In genomic region chr8:54596051-54596450, GRCm38 (mm10) we compare ENCODE assay signal across 26 mouse cellular contexts. TPM values are rescaled to one million over a fixed set of nuclear protein-coding genes. Genes with fewer than 3 reads are reported as not detected.
DNase-seq lines count a peak whose midpoint lies in the region; ATAC-seq and TF ChIP-seq lines count a peak whose summit lies in the region.
"Had no signal": no experiment of that assay in that cellular context is flagged by ENCODE, and none has a peak within 500 bp of the region (broad histone marks: within the 10 kb centered on the region; RNA-seq: fewer than 3 reads in every experiment).

No protein-coding gene starts in this region.

- peaks cover 19% of the 10 kb centered on the region for H3K4me1 ChIP-seq in forebrain, embryonic 16.5 days (replicated peaks; ENCODE audit: control insufficient read depth, insufficient read depth, low read length)
- peaks cover 15% of the 10 kb centered on the region for H3K4me1 ChIP-seq in forebrain, embryonic 10.5 days
- H3K4me1 ChIP-seq in midbrain, embryonic 14.5 days (ENCODE audit: control insufficient read depth, insufficient read depth, low read length) = peaks cover 8% of the 10 kb centered on the region
- H3K4me1 ChIP-seq in midbrain, embryonic 13.5 days (replicated peaks) = peaks cover 19% of the 10 kb centered on the region
- H3K4me1 ChIP-seq in neural tube, embryonic 14.5 days (ENCODE audit: control insufficient read depth, insufficient read depth, low read length) = peaks cover 5% of the 10 kb centered on the region; the same call in 1 of the 2 replicates
- H3K4me1 ChIP-seq in kidney, adult 2 months (ENCODE audit: control insufficient read depth, insufficient read depth, low read length) = no peaks in the 10 kb centered on the region

- no peak overlapping the region for H3K4me2 ChIP-seq in forebrain, embryonic 16.5 days (ENCODE audit: low read length)
- no peak overlapping the region for H3K4me2 ChIP-seq in midbrain, embryonic 14.5 days (ENCODE audit: low read length)
- H3K4me2 ChIP-seq in midbrain, embryonic 13.5 days (replicated peaks) = no peak overlapping the region
- no peak overlapping the region for H3K4me2 ChIP-seq in neural tube, embryonic 14.5 days (ENCODE audit: low read depth, low read length)
- H3K4me2 ChIP-seq: embryonic facial prominence, embryonic 15.5 days; hindbrain, embryonic 14.5 days had no signal

- no peaks in the 10 kb centered on the region for H3K36me3 ChIP-seq in forebrain, embryonic 16.5 days (ENCODE audit: control insufficient read depth, insufficient read depth)
- H3K36me3 ChIP-seq in forebrain, embryonic 10.5 days (replicated peaks) = no peaks in the 10 kb centered on the region
- no peaks in the 10 kb centered on the region for H3K36me3 ChIP-seq in midbrain, embryonic 14.5 days (ENCODE audit: control insufficient read depth, insufficient read depth, low read length)
- H3K36me3 ChIP-seq in midbrain, embryonic 13.5 days = no peaks in the 10 kb centered on the region
- H3K36me3 ChIP-seq in neural tube, embryonic 14.5 days (ENCODE audit: control insufficient read depth, insufficient read depth, low read length) = no peaks in the 10 kb centered on the region
- no peaks in the 10 kb centered on the region for H3K36me3 ChIP-seq in kidney, adult 2 months (ENCODE audit: control insufficient read depth, insufficient read depth, low read length)
- H3K36me3 ChIP-seq: embryonic facial prominence, embryonic 15.5 days; heart, embryonic 10.5 days had no signal

- no peak overlapping the region for H3K27ac ChIP-seq in forebrain, embryonic 16.5 days (ENCODE audit: low read length)
- no peak overlapping the region for H3K27ac ChIP-seq in forebrain, embryonic 10.5 days
- H3K27ac ChIP-seq in midbrain, embryonic 14.5 days (replicated peaks; ENCODE audit: low read depth, low read length) = no peak overlapping the region
- no peak overlapping the region for H3K27ac ChIP-seq in midbrain, embryonic 13.5 days
- H3K27ac ChIP-seq in neural tube, embryonic 14.5 days (ENCODE audit: low read depth, low read length) = no peak overlapping the region
- no peak overlapping the region for H3K27ac ChIP-seq in kidney, adult 2 months (ENCODE audit: insufficient read depth, low read depth, low read length)
- H3K27ac ChIP-seq: embryonic facial prominence, embryonic 15.5 days; heart, embryonic 10.5 days; hindbrain, embryonic 14.5 days had no signal

- no peak overlapping the region for H3K4me3 ChIP-seq in forebrain, embryonic 16.5 days (replicated peaks; ENCODE audit: low read length)
- no peak overlapping the region for H3K4me3 ChIP-seq in forebrain, embryonic 10.5 days
- H3K4me3 ChIP-seq in midbrain, embryonic 14.5 days (replicated peaks; ENCODE audit: low read depth, low read length) = no peak overlapping the region
- H3K4me3 ChIP-seq in midbrain, embryonic 13.5 days (replicated peaks) = no peak overlapping the region
- no peak overlapping the region for H3K4me3 ChIP-seq in neural tube, embryonic 14.5 days (ENCODE audit: low read depth, low read length)
- no peak overlapping the region for H3K4me3 ChIP-seq in kidney, adult 2 months (ENCODE audit: insufficient read depth, low read depth, low read length)
- H3K4me3 ChIP-seq: embryonic facial prominence, embryonic 15.5 days; erythroblast, embryonic 14.5 days; heart, embryonic 10.5 days had no signal

- ATAC-seq in forebrain, embryonic 16.5 days = peak; percentile 30; the same call in 1 of the 2 replicates
- no peak for ATAC-seq in midbrain, embryonic 14.5 days (ENCODE audit: low FRiP score, low TSS enrichment)
- no peak for ATAC-seq in midbrain, embryonic 13.5 days
- ATAC-seq in neural tube, embryonic 14.5 days (ENCODE audit: low read depth) = peak; percentile 39; the same call in 1 of the 2 replicates
- ATAC-seq: inflammation-experienced regulatory T-cells, adult 6 months; intestine, postnatal 0 days; Patski had no signal

- no peaks in the 10 kb centered on the region for H3K9me3 ChIP-seq in forebrain, embryonic 16.5 days (ENCODE audit: control insufficient read depth, low read length)
- H3K9me3 ChIP-seq in forebrain, embryonic 10.5 days = no peaks in the 10 kb centered on the region
- no peaks in the 10 kb centered on the region for H3K9me3 ChIP-seq in midbrain, embryonic 14.5 days (ENCODE audit: control insufficient read depth, low read length)
- H3K9me3 ChIP-seq in midbrain, embryonic 13.5 days = no peaks in the 10 kb centered on the region
- H3K9me3 ChIP-seq in neural tube, embryonic 14.5 days (ENCODE audit: control insufficient read depth, low read length) = no peaks in the 10 kb centered on the region
- H3K9me3 ChIP-seq: embryonic facial prominence, embryonic 15.5 days; heart, embryonic 10.5 days had no signal

- DNase-seq in forebrain, embryonic 10.5 days (ENCODE audit: extremely low spot score, low spot score) = no peak
- peak; percentile 32 for DNase-seq in midbrain, embryonic 14.5 days
- DNase-seq in ZHBTc4 (ENCODE audit: low read depth, low spot score) = peak; percentile 7
- DNase-seq in kidney, adult 2 months = no peak
- DNase-seq: adrenal gland, adult 8-10 months; adrenal gland, postnatal 36 days; cerebellum, adult 18-20 months; cerebellum, adult 9-11 months; cerebellum, postnatal 36 days; gastrocnemius, postnatal 10 days; heart, adult 18-20 months; heart, postnatal 10 days; heart, postnatal 4 days had no signal

- no peak for TF ChIP-seq CTCF in kidney, adult 2 months (conservative IDR thresholded peaks at IDR 0.05; ENCODE audit: insufficient read depth, insufficient read length, low read depth, low read length)

- no peak for TF ChIP-seq POLR2A in kidney, adult 2 months (IDR thresholded peaks at IDR 0.05; ENCODE audit: low read depth, low read length)

- H3K9ac ChIP-seq in forebrain, embryonic 16.5 days (replicated peaks; ENCODE audit: low read depth, low read length) = no peak overlapping the region
- no peak overlapping the region for H3K9ac ChIP-seq in midbrain, embryonic 14.5 days (replicated peaks; ENCODE audit: low read length)
- no peak overlapping the region for H3K9ac ChIP-seq in midbrain, embryonic 13.5 days (replicated peaks)
- H3K9ac ChIP-seq in neural tube, embryonic 14.5 days (replicated peaks; ENCODE audit: low read depth, low read length) = no peak overlapping the region
- H3K9ac ChIP-seq: embryonic facial prominence, embryonic 15.5 days; hindbrain, embryonic 14.5 days had no signal

- 26% methylated on average over 2 of the region's 2 CpGs for WGBS in forebrain, embryonic 16.5 days
- WGBS in forebrain, embryonic 10.5 days = 78% methylated on average over 2 of the region's 2 CpGs
- 32% methylated on average over 2 of the region's 2 CpGs for WGBS in midbrain, embryonic 14.5 days
- 52% methylated on average over 2 of the region's 2 CpGs for WGBS in midbrain, embryonic 13.5 days
- 37% methylated on average over 2 of the region's 2 CpGs for WGBS in neural tube, embryonic 14.5 days
- 70% methylated on average over 2 of the region's 2 CpGs for WGBS in kidney, adult 2 months

- H3K27me3 ChIP-seq in forebrain, embryonic 16.5 days (replicated peaks; ENCODE audit: control insufficient read depth, insufficient read depth, low read length) = no peaks in the 10 kb centered on the region
- no peaks in the 10 kb centered on the region for H3K27me3 ChIP-seq in forebrain, embryonic 10.5 days (ENCODE audit: poor library complexity, severe bottlenecking)
- H3K27me3 ChIP-seq in midbrain, embryonic 14.5 days (ENCODE audit: control insufficient read depth, insufficient read depth, low read length) = no peaks in the 10 kb centered on the region
- no peaks in the 10 kb centered on the region for H3K27me3 ChIP-seq in midbrain, embryonic 13.5 days
- H3K27me3 ChIP-seq in neural tube, embryonic 14.5 days (ENCODE audit: control insufficient read depth, insufficient read depth, low read length) = no peaks in the 10 kb centered on the region
- no peaks in the 10 kb centered on the region for H3K27me3 ChIP-seq in kidney, adult 2 months (replicated peaks; ENCODE audit: control insufficient read depth, insufficient read depth, low read length)
- H3K27me3 ChIP-seq: CH12.LX; embryonic facial prominence, embryonic 15.5 days; Patski had no signal

RNA-seq across cellular contexts. Expression of gene Spata4, which starts 4.5 kb away (rescaled TPM):
- polyA plus RNA-seq in forebrain, embryonic 16.5 days (2015; fragmentation: Nextera tagmentation; extraction: Ambion mirVana) = 0.20 TPM in 1 of 2 replicates, not detected in the other
- polyA plus RNA-seq in forebrain, embryonic 10.5 days (2016; fragmentation: Nextera tagmentation; extraction: Ambion mirVana) = not detected in 2 replicates
- 0.22 TPM in 1 of 2 replicates, not detected in the other for polyA plus RNA-seq in midbrain, embryonic 14.5 days (2014; fragmentation: Nextera tagmentation; extraction: Ambion mirVana)
- 0.30 and 0.32 TPM in 2 replicates for polyA plus RNA-seq in midbrain, embryonic 13.5 days (2015; fragmentation: Nextera tagmentation; extraction: Ambion mirVana)
- 0.39 TPM in 1 of 2 replicates, not detected in the other for polyA plus RNA-seq in neural tube, embryonic 14.5 days (2014; fragmentation: Nextera tagmentation; extraction: Ambion mirVana)
- 0.11 and 0.27 TPM in 2 replicates for polyA plus RNA-seq in kidney, adult 2 months (2012; rRNA removed)
- polyA plus RNA-seq: erythroblast, embryonic 14.5 days; forebrain, embryonic 11.5 days; heart, embryonic 10.5 days; heart, embryonic 14.5 days; inflammation-experienced regulatory T-cells, adult 6 months; intestine, postnatal 0 days; Patski had no signal

Comparison
In these comparisons a context has a peak if more than half of its experiments do, and no peak if none do; other contexts are left out.
1. ATAC-seq: peak in forebrain, embryonic 16.5 days (single experiment) and neural tube, embryonic 14.5 days (single experiment); none in midbrain, embryonic 14.5 days (single experiment) and midbrain, embryonic 13.5 days (single experiment).
2. DNase-seq: peak in midbrain, embryonic 14.5 days (single experiment) and ZHBTc4 (single experiment); none in forebrain, embryonic 10.5 days (single experiment) and kidney, adult 2 months (single experiment).